Mouse (Mus musculus) cerebellum, postnatal 4 days (tissue): Measurements from ENCODE around the gene Hrh3.

ENCODE experiments used
- DNase-seq, 2 experiments: peaks; one replicate each; pipeline ENCODE4 v3.0.0; 2022; ENCODE audit warnings: low spot score in 2 of 2, mixed read lengths in 1 of 2

The Hrh3 gene

DNA sequence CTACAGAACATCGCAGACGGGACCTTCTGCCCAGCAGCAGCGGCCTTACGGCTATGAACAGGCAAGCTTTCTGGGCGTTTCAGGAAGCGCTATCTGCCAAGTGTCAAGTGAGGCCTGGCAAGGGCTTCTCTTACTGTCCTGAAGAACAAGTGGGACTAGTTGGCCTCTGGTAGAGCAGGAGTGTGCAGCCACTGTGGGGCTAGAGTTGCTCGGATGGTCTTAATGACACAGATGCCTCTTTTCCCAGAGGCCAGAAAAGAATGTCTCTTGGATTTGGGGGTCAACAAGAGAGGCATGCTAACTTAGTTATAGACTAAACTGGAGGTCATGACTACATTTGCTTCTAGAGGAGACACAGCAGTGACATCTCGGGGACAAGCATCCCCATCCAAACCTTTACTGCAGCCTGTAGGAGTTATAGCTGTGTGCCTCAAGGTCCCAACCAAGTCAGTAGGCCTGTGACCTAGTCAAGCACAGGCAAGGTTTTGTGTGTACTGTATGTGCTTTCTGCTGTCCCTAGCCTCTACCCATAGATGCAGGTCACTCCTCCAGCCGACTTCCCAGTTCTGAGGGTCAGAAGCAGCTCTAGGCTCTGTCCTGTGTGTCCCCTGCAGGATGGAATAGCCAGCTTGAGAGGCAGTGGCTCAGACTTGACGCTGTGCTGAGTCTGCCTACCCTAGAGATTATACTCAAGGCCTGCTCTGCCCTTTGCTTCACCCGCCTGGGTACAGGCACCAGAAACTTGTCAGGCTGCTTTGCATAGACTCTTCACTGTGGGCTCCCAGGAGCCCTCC is 40.8 kb downstream of the Hrh3 start:
- no peak for DNase-seq

DNA sequence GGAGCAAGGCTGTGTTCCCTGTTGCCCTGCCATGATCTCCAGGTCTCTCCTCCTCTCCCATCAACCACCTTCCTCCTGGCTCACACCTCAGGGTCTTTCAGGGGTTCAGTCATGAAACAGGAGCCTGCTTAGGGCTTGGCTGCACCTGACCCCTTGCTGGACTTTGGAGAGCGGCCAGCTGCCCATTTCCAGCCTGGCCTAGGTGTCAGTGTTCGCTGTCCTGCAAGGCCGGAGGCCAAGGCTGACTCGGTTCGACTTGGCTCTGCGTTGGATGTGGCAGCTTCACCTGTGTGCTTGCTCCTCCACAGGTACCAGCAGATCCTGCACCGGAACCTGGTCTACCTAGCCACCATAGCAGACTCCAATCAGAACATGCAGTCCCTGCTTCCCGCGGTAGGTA is 51.3 kb downstream of the Hrh3 start:
- no peak for DNase-seq

DNA sequence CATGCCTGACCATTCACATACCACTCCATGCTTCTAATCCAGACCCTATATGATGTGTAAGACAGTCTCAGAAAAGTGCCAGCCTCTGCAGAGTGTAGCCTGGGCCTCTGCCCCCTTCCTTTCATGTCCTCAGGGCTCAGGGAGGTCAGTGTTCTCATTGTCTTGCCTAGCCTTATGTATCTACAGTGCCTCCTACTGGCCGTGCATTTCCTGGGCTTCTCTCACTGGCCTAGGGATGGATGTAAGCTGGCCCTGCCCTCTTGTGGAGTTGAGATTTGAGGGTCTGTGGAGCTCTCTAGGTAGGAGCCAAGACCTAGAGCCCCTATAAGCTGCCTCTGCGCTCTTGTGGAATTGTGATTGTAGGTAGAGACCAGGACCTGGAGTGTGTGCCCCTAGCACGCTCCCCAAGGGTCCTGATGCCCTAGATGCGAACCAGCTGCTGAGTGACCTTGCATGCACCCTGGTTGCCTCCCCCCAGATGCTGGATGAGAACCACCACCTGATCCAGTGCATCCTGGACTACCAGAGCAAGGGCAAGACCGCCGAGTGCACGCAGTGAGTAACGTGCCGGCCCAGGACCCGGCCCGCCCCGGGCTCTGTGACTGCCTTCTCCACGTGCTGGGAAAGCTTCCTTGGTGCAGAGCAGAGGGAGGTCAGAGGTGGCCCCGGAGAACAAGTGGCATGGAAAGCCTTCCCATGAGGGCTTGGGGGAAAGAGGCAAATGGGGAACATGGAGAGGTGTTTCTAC is 52.1 kb downstream of the Hrh3 start:
- DNase-seq = peak in 1 of 2 experiments; percentile 20

DNA sequence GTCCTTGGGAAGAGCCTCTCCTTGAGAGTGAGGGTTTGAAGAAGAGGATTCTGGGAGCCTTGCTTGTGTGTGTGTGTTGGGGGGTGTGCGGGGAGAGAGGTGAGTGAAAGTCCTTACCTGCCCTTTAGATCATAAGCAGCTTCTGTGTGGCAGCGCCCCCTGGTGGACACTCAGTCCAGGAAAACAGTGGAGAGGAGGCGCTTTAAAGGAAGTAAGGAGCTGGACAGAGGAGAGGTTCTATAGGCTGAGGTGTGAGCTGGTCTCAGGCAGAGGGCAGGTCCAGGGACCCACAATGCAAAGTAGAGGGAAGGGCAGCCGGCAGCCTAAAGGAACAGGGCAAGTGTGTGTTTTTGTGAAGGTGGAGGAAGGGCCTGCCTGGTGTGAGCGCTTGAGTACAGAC is 53.3 kb downstream of the Hrh3 start:
- DNase-seq = peak; percentile 76 to 85
